8 mouse cellular contexts compared by ENCODE assay signal in genomic region chr4:135269656-135270341, GRCm38 (mm10). TPM values are rescaled to one million over a fixed set of nuclear protein-coding genes. Genes with fewer than 3 reads are reported as not detected.
DNase-seq lines count a peak whose midpoint lies in the region; ATAC-seq lines count a peak whose summit lies in the region.

No protein-coding gene starts in this region.

- H3K4me1 ChIP-seq in heart, embryonic 11.5 days (ENCODE audit: control insufficient read depth, insufficient read depth, low read length): peaks cover 46% of the 10 kb centered on the region
- peaks cover 38% of the 10 kb centered on the region for H3K4me1 ChIP-seq in brown adipose tissue, adult 24 weeks (ENCODE audit: control insufficient read depth, insufficient read depth, insufficient read length, low read length)
- peaks cover 45% of the 10 kb centered on the region for H3K4me1 ChIP-seq in midbrain, embryonic 15.5 days

- no peaks in the 10 kb centered on the region for H3K9me3 ChIP-seq in heart, embryonic 11.5 days (replicated peaks; ENCODE audit: control insufficient read depth, low read length)
- no peaks in the 10 kb centered on the region for H3K9me3 ChIP-seq in midbrain, embryonic 15.5 days

- intact Hi-C loops in heart, postnatal 25 days (cut with DNase I): loop anchor here (2.0 kb wide), 2 partner anchors 15 to 47 kb away; no protein-coding TSS in a partner anchor
- intact Hi-C loops in left cerebral cortex, postnatal 25 days (cut with DNase I): loop anchor here (5.0 kb wide), 1 partner anchor 47 kb away; no protein-coding TSS in a partner anchor

- H3K27ac ChIP-seq in heart, embryonic 11.5 days (ENCODE audit: low read depth, low read length): peak overlapping the region; percentile 98
- H3K27ac ChIP-seq in brown adipose tissue, adult 24 weeks (replicated peaks; ENCODE audit: low read depth, low read length): peak overlapping the region; percentile 95
- no peak overlapping the region; the same call in 1 of the 2 replicates for H3K27ac ChIP-seq in midbrain, embryonic 15.5 days

- no peak for ATAC-seq in heart, embryonic 11.5 days (replicated peaks; ENCODE audit: insufficient number of reproducible peaks, low FRiP score, low TSS enrichment)
- ATAC-seq in midbrain, embryonic 15.5 days (replicated peaks): no peak

- DNase-seq in heart, postnatal 25 days (ENCODE audit: low spot score): no peak
- DNase-seq in induced T-regulatory cell, adult 2 months (ENCODE audit: low read depth): peak; percentile 48
- no peak for DNase-seq in frontal cortex, postnatal 10 days (ENCODE audit: low spot score in 2 of 2)
- DNase-seq in left cerebral cortex, postnatal 25 days (ENCODE audit: low spot score in 2 of 2): no peak
- no peak for DNase-seq in layer of hippocampus, adult 9-11 months

- H3K27me3 ChIP-seq in heart, embryonic 11.5 days (ENCODE audit: control insufficient read depth, insufficient read depth, low read length): no peaks in the 10 kb centered on the region
- peaks cover 4% of the 10 kb centered on the region; the same call in 1 of the 2 replicates for H3K27me3 ChIP-seq in midbrain, embryonic 15.5 days (replicated peaks)

- no peaks in the 10 kb centered on the region for H3K36me3 ChIP-seq in heart, embryonic 11.5 days (ENCODE audit: control insufficient read depth, insufficient read depth, low read length)
- H3K36me3 ChIP-seq in midbrain, embryonic 15.5 days (replicated peaks): no peaks in the 10 kb centered on the region

- peak overlapping the region; percentile 99 for H3K9ac ChIP-seq in heart, embryonic 11.5 days (ENCODE audit: low read depth, low read length)
- H3K9ac ChIP-seq in midbrain, embryonic 15.5 days: no peak overlapping the region

- H3K4me2 ChIP-seq in heart, embryonic 11.5 days: peak overlapping the region; percentile 91
- peak overlapping the region; percentile 76 for H3K4me2 ChIP-seq in midbrain, embryonic 15.5 days

- 49% methylated on average over 7 of the region's 7 CpGs for WGBS in heart, embryonic 11.5 days (ENCODE audit: insufficient replicate concordance)
- 75% methylated on average over 7 of the region's 7 CpGs for WGBS in midbrain, embryonic 15.5 days

- H3K4me3 ChIP-seq in heart, embryonic 11.5 days (ENCODE audit: low read depth, low read length): peak overlapping the region; percentile 95
- H3K4me3 ChIP-seq in brown adipose tissue, adult 24 weeks (ENCODE audit: insufficient read depth, low read depth, low read length): peak overlapping the region; percentile 97
- H3K4me3 ChIP-seq in midbrain, embryonic 15.5 days: no peak overlapping the region

RNA-seq across cellular contexts. Expression of gene Clic4, which starts 2.8 kb away (rescaled TPM):
- 156 and 251 TPM in 2 replicates for polyA plus RNA-seq in heart, embryonic 11.5 days (2014; fragmentation: Nextera tagmentation; extraction: Ambion mirVana)
- total RNA-seq in heart, postnatal 25 days (2021): 100 to 1,000 TPM; 249 to 269 TPM
- polyA plus RNA-seq in brown adipose tissue, adult 24 weeks (2012; ENCODE audit: insufficient read depth, insufficient read length, missing spikeins): 112 and 125 TPM in 2 replicates
- polyA plus RNA-seq in midbrain, embryonic 15.5 days (2015; fragmentation: Nextera tagmentation; extraction: Ambion mirVana): 63.8 and 69.5 TPM in 2 replicates
- 10 to 100 TPM; 31.8 to 34.1 TPM for total RNA-seq in left cerebral cortex, postnatal 25 days (2021)
